Mouse (Mus musculus): ENCODE measurements around the gene Rara.

DNA sequence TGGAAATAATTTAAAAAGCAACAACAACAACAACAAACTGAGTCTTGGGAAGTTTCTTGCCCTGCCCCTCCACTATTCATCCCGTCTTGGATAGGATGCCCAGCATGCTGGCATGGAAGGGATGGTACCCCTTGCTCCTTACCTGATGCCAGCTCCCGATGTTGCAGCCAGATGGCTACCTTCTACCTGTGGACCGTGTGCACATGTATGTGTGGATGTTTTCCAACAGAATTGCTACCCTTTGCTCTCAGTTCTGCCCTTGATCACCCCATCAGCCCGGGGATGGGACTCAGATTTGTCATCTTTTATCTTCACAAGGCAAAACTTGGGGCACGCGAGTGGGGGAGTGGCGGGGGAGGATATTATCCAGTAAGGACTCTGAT is 11.1 kb downstream of the Rara start:
- no peak for TF ChIP-seq CTCF (IDR thresholded peaks at IDR 0.05; ENCODE audit: control insufficient read depth, insufficient read depth, insufficient read length)
- no peak for TF ChIP-seq USF1 (IDR thresholded peaks at IDR 0.05; ENCODE audit: low read depth)
- no peak for TF ChIP-seq MYOD1 (IDR thresholded peaks at IDR 0.05; ENCODE audit: control insufficient read depth, insufficient read length, low read depth)
- no peak for TF ChIP-seq FOSL1 (IDR thresholded peaks at IDR 0.05; ENCODE audit: insufficient read depth, low read length, poor library complexity, severe bottlenecking)
- no peak for TF ChIP-seq MAX (IDR thresholded peaks at IDR 0.05)
- TF ChIP-seq CEBPB (IDR thresholded peaks at IDR 0.05; ENCODE audit: low read depth): no peak

Measured in C2C12 (cell line).